Mouse (Mus musculus): Measurements from ENCODE around the gene Ankrd45.
"Not testable (repeated sequence)": the region's sequence is repeated elsewhere in the genome, so short reads cannot be mapped to it uniquely, and the experiment has no call there.

Gene Ankrd45

DNA sequence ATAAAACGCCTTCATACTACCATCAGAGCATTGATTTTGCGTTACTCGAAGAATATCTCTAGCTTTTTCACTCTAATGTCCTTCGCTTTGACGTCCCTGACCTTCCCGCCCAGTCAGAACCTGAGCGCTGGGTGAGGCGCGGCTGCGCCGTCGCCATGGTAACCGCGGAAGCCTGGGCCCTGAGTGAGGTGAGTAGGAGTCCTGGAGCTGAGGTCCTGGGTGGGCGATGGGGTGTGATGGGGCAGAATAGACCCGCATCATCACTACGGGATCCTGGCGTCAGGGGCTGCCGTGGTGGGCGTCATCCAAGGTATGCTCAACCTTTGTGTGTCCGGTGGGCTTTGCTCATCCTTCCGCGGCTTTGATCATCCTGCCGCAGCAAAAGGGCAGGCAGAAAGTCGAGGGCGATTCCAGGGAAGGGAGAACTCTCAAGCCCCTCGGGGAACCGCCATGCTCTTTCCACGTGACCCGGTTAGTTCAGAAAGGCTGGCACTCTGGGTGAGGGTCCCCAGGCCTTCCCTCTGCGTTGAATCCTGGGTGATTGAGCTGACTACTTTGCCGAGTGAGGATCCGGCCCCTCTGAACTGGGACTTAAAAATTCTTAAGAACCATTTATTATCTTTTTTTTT, at the start of gene Ankrd45:
Ankrd45 (plus strand) TSS at position 161 of the 629 bp plus-strand sequence.
- DNase-seq: peak; percentile 68

- no peak for DNase-seq
These were observed 42.6 kb upstream of the Ankrd45 start for GRCm38 (mm10) chr1:161099721-161100405.

GRCm38 (mm10) chr1:161103842-161104241, 38.6 kb upstream of the Ankrd45 start:
- no peak for DNase-seq

DNA sequence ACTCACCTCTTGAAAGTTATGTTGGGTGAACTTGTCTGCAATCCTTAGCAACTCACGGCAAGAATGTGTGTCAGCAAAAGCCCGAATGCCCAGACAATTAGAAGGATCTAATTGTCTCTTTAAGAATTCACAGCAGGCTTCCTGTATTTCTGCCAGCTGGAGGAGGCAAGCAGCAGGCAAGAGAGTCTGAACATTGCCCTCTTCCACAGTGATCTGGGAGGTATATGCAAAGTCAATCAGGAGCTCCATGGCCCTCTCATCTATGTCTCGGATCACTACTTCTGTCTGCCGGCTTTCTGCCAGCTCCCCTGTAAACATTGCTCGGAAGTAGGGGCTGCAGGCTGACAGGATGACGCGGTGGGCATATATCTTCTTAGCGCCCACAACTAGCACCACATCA, 33.3 kb upstream of the Ankrd45 start:
- DNase-seq: peak; percentile 36

- DNase-seq: no peak
These were observed 27.9 kb upstream of the Ankrd45 start for GRCm38 (mm10) chr1:161114591-161114990.

DNA sequence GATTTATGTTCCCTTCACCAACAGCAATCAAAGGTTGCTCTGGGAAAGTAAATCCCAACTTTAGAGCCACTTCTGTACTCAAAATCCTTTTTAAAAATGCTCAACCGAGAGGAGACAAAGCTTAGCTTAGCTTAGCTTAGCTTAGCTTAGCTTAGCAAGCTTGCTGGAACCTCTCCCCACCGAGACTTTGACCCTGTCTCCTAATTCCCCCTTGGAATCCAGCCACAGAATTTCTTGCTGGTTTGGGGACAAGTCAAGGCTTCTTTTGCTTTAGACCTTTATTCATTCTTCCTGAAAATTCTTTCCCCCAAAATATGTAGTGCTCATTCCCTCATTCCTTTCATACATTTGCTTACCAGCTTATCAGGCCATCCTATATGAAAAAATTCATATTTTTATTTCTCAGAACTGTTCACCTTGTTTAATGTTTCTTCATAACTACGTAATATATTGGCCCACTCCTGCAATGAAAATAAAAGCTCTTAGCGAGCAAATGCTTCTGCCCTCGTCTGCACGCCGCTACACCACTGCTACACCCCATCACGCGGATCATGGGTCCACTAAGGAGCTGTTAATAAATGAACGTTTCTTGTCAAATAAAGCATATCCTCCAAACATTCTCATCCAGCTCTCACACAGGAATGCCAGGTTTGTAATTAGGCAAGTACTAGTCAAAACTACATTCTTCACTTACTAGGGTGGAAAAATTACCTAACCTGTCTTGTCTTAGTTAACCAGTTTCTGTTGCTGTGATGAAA, 19.7 kb upstream of the Ankrd45 start:
- DNase-seq: peak; percentile 39

DNA sequence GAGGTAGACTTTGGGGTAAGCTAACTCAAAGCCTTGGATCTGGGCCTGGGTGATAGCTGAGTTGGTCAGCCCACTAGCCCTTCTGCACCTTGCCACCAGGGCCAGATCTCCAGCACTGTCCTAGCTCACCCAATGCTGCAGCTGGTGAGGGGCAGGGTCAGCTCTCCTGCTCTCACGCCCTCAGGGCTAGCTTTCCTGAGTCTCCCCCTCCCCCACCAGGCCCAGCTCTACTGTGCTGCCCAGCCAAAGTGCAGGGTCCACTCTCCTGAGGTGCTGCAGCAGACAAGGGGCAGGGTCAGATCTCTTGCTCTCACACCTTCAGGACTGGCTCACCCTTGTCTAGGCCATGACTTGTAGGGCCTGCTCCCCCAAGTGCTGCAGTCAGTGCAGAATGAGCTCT, 16.0 kb upstream of the Ankrd45 start:
- peak; percentile 59 for DNase-seq

DNA sequence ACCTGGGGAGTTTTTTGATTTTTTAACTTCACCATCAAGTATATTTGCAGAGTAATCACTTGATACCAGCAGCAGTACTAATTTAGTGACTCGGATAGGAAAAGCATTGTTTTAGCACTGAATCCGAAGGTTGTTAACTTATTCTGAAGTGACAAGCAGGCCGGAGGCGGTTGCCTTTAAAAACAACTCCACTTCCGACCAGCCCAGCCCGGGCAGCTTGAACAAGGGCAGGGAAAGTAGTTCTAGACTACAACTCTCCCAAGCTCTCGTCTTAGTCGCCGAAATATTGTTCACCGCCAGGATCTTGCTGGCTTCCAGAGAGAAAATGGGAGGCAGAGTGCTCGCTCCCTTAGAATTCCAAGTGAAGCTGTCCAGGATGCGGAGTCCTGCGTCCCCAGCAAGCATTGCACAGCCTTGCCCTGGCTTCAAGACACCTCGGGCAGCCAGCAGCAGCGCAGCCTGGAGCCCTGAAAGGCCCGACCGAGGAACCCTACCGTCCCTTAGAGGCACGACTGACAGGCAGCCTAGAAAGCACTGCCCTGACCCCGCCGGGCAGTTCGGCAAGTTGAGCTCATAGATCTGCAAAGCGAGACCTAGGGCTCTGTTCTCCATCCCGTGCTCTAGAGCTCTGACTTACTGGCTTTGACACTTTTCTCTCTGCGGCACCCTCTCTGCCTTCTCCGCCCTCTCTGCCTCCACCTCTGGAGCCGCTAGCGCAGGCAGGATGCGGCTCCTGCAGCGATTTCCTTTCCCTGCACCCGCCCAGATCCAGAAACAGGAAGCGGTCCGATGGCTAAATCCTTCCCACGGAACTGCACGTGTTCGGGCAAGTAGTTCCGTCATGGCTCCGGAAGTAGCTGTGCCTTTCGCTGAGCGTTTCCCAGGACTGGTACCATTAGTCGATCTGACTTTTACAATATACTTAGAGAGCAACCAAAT, 11.5 kb upstream of the Ankrd45 start, which contains the start of gene Klhl20:
Klhl20 (minus strand) TSS at position 786 of the 939 bp plus-strand sequence.
- DNase-seq: peak; percentile 97

- no peak for DNase-seq
These were observed 3.0 kb upstream of the Ankrd45 start for GRCm38 (mm10) chr1:161139496-161139895.

DNA sequence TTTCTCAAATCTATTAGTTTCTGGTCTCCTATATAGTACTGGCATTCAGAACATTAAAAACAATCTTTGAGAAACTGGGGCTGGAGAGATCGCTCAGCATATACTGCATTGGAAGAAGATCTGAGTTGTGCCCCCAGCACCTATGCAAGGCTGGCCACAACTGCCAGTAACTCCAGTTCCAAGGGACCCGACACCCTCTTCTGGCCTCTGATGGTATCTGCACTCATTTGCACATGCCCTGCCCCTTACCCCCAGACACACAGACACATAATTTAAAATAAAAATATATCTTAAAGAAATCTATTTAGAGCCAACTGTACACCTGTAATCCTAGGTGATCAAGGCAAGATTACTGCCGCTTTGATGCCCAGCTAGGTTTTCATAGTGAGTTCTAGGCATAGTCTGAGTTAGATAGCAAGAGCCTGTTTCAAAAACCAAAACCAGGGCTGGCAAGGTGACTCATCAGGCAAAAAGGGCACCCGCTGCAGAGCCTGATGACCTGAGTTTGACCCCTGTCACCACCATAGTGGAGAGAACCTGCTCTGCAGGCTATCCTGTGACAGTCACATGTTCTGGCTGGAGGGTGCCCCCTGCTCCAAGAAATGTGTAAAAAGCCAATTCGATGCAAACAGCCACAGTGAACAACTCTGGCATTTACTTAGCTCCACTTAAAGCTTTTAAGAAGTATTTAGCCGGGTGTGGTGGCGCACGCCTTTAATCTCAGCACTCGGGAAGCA, 2.3 kb upstream of the Ankrd45 start:
- DNase-seq: no peak

- DNase-seq: no peak
These were observed 725 bp downstream of the Ankrd45 start for GRCm38 (mm10) chr1:161143216-161143615.

- not testable (repeated sequence) for DNase-seq
These were observed 3.1 kb downstream of the Ankrd45 start for GRCm38 (mm10) chr1:161145611-161146010.

DNA sequence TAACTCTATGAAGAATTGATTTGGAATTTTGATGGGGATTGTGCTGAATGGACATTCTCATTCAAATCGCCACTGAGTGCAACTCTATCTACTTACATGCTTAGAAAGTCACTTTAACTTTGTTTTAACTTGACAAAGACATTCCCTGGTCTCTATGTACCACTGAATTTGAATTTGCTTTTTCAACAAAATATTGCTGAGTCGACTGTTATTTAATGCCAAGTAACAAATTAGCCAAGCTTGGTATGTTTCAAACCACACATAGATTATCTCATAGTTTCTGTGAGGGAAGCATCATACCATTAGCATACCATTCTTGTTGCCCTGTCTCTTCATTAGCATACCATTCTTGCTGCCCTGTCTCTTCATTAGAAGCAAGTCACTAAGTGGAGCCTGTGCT, 5.4 kb downstream of the Ankrd45 start:
- no peak for DNase-seq

DNA sequence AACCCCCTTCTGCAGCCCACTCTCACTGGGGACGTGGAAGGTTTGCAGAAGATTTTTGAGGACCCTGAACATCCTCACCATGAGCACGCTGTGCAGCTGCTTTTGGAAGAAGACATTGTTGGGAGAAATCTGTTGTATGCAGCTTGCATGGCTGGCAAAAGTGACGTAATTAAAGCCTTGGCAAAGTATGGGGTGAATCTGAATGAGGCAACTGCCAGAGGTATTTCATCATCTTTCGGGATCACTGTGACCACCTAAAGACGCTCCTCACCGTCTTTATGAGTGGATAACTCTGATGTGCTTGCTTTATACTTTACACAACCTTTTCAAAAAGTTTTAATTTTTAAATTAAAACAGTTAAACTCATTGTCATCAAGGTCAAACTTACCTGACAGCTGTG, 8.6 kb downstream of the Ankrd45 start:
- DNase-seq: no peak

DNA sequence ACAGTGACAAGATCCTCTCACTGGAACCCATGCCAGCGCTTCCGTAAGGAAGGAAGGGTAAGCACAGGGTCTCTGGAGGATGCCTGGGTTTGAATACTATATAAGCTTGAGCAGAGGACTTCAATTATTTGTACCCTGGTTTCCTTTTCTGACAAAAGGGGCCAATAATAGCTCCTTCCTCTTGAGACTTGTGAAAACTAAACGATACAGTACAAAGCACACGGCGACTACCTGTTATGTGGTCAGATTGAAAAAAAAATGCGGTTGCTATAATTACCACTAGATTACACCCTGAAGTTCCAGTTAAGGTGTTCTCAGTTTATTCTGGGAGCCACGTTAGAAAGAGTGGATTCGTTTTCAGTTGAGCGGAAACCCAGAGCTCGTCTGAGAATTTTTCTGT, 14.1 kb downstream of the Ankrd45 start:
- no peak for DNase-seq

DNA sequence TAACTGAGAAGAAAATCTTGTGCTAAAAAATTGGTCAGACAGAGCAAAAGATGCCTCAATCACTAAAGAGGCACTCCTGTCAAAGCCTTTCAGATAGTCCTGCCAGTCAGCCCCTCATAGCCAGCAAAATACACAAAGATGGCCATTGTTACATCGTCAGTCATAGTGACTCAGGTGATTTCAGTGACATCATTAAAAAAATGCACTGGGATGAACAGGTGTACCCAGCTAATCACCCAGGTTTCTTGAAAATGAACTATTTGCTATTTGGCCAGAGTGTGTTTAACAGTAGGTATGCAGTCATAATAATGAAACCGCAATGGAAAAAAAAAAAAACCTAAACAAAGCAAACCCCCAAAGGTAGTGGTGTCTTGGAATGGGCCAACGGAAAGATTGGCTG, 16.7 kb downstream of the Ankrd45 start, which contains the start of gene Tex50:
Tex50 (minus strand) TSS at position 101 of the 400 bp plus-strand sequence.
- DNase-seq: no peak

DNA sequence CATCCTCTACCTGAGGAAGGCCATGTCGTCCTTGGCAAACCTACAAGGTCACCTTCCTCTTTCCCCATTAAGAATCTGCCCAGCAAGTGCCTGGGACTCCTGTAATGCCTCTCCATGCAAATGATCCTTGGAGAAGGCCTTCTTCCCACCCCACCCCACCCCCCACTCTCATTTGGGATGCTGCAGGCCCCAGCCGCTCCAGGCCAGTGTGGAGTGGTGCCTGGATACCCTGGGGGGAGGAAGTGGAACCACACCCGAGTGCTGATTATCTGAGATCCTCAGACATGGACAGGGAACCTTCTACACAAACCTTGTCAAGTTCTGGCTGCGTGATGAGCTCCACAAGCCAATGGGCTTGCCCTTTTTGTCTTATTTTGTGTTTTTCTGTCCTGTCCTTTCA, 17.8 kb downstream of the Ankrd45 start:
- DNase-seq: no peak

DNA sequence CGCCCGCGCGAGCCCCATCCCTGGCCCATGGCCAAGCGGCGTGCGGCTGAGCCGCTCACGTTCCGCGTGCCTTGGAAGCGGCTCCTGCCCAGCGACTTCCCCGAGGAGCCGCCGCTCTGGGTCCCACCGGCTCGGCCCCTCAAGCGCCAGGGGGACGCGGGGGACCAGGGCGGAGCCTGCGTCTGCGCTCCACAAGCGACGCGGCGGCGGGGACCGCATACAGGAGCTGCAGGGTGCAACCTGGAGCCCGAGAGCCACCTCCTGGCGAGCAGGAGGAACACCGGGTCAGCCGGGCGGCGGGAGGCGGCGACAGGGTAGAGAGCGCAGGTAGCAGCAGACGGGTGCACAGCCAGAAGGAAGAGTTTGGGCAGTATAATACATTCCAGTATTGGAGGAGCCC, 28.2 kb downstream of the Ankrd45 start:
- DNase-seq: peak; percentile 85

DNA sequence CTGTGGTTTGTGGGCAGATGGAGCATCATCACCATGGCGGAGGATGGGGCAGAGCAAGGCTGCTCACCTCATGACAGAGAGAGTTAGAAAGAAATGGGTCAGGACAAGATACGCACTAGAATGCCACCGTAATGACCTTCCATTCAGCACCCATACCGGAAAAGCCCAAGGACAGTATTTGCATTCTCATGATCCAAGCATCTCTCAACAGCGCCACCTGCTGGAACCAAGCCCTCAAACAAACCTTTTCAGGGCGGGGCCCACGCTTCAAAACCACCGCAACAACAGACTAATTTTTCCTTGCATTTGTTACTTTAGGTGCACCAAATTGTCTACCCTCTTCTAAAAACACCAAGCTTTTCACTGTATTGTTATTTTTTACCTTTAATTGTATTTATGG, 38.2 kb downstream of the Ankrd45 start:
- peak; percentile 70 for DNase-seq

DNA sequence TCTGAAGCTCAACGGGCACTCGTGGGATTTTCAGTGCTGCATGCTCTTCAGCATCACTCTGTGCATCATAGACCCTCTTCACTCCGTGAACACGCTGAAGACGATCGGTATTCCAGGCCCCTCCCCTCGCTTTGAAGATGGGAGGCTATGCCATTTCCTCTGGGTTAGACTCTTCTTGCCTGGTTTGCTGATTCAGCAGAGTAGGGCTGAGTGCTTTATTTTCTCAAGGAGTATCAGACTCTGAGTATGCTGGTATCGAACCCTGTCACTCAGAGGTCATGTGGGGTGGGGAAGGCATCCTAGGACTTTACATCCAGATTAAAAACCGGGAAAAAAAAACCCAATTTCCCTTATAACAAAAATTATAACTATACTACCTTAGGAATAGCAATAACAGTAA, 39.9 kb downstream of the Ankrd45 start:
- DNase-seq: no peak

DNA sequence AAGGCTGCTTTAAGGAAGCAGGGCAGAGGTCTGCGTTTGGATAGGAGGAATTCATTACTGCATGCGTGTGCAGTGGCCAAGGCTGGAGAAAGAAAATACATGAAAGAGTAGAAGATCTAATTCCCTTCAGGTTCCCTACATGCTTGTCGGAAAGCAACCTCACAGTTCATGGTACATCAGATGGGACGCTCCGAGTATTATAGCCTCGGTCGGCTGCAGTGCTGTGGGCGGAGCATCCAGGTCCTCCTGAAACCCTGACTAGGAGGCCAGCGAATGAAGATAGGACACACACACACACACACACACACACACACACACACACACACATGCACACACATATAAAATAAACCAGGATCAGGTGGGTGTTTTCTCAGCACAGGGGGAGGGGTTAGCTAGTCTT, 41.2 kb downstream of the Ankrd45 start:
- no peak for DNase-seq

DNA sequence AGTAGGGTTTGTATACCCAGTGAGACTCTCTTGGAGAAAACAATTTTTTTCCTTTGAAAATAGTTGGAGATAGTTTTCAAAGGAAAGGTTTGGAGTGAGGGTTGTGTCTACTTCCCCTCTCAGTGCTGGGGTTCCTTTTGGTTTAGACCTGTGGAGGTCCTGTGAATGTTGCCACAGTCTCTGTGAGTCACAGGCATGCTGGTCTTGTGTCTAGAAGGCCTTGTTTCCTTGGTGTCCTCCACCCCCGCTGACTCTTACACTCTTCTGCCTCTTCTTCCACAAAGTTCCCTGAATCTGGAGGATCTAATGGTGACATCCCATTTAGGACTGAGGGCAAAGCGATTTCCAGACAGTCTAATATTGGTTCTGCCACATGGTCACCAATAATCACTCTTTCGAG, 42.9 kb downstream of the Ankrd45 start:
- DNase-seq: no peak

All from kidney, adult 18-20 months (tissue).